Comparison of ENCODE assay signal across 8 mouse cellular contexts in genomic region chr19:44280755-44281154, GRCm38 (mm10). TPM values are rescaled to one million over a fixed set of nuclear protein-coding genes. Genes with fewer than 3 reads are reported as not detected.
A peak's percentile ranks its signal among the peaks of the same experiment; 100 is the strongest.
DNase-seq lines count a peak whose midpoint lies in the region; ATAC-seq and TF ChIP-seq lines count a peak whose summit lies in the region.

No protein-coding gene starts in this region.

- H3K4me3 ChIP-seq in megakaryocyte, embryonic 14.5 days (replicated peaks) = peak overlapping the region; percentile 66
- no peak overlapping the region for H3K4me3 ChIP-seq in embryonic facial prominence, embryonic 10.5 days
- H3K4me3 ChIP-seq in hindbrain, embryonic 13.5 days = no peak overlapping the region
- H3K4me3 ChIP-seq in liver, embryonic 14.5 days (ENCODE audit: insufficient read depth in 1 of 2, low read depth in 2 of 2, low read length in 2 of 2) = no peak overlapping the region
- H3K4me3 ChIP-seq in olfactory bulb, adult 2 months (ENCODE audit: insufficient read depth, low read depth, low read length) = no peak overlapping the region

- peak; percentile 39 for DNase-seq in embryonic facial prominence, embryonic 10.5 days (ENCODE audit: low spot score)
- DNase-seq in liver, embryonic 14.5 days (ENCODE audit: low read depth in 3 of 3, low spot score in 3 of 3) = no peak
- DNase-seq in right cerebral cortex, postnatal 4 days = no peak
- no peak for DNase-seq in ovary, postnatal 14 days (ENCODE audit: low spot score)

- no peaks in the 10 kb centered on the region for H3K36me3 ChIP-seq in megakaryocyte, embryonic 14.5 days (replicated peaks; ENCODE audit: low read length)
- no peaks in the 10 kb centered on the region for H3K36me3 ChIP-seq in embryonic facial prominence, embryonic 10.5 days (replicated peaks)
- H3K36me3 ChIP-seq in hindbrain, embryonic 13.5 days = no peaks in the 10 kb centered on the region
- H3K36me3 ChIP-seq in liver, embryonic 14.5 days (replicated peaks; ENCODE audit: control insufficient read depth, insufficient read depth, low read depth) = no peaks in the 10 kb centered on the region

- WGBS in embryonic facial prominence, embryonic 10.5 days = 13% methylated on average over 6 of the region's 6 CpGs
- 3% methylated on average over 6 of the region's 6 CpGs for WGBS in hindbrain, embryonic 13.5 days
- WGBS in liver, embryonic 14.5 days (ENCODE audit: insufficient replicate concordance) = 21% methylated on average over 6 of the region's 6 CpGs
- 7% methylated on average over 6 of the region's 6 CpGs for WGBS in olfactory bulb, adult 2 months

- no peak for TF ChIP-seq CTCF in liver, embryonic 14.5 days (IDR thresholded peaks at IDR 0.05; ENCODE audit: low read depth)
- no peak for TF ChIP-seq CTCF in olfactory bulb, adult 2 months (IDR thresholded peaks at IDR 0.05; ENCODE audit: insufficient read depth, low read depth, low read length)

- H3K9me3 ChIP-seq in megakaryocyte, embryonic 14.5 days = no peaks in the 10 kb centered on the region
- no peaks in the 10 kb centered on the region for H3K9me3 ChIP-seq in embryonic facial prominence, embryonic 10.5 days
- H3K9me3 ChIP-seq in hindbrain, embryonic 13.5 days = no peaks in the 10 kb centered on the region
- H3K9me3 ChIP-seq in liver, embryonic 14.5 days (ENCODE audit: control insufficient read depth, low read length) = no peaks in the 10 kb centered on the region

- TF ChIP-seq EP300 in liver, embryonic 14.5 days (IDR thresholded peaks at IDR 0.05; ENCODE audit: low read depth) = no peak

- peaks cover 75% of the 10 kb centered on the region for H3K4me1 ChIP-seq in megakaryocyte, embryonic 14.5 days
- H3K4me1 ChIP-seq in embryonic facial prominence, embryonic 10.5 days = peaks cover 54% of the 10 kb centered on the region
- H3K4me1 ChIP-seq in hindbrain, embryonic 13.5 days (replicated peaks) = peaks cover 49% of the 10 kb centered on the region
- peaks cover 35 to 45% of the 10 kb centered on the region in 2 experiments for H3K4me1 ChIP-seq in liver, embryonic 14.5 days (replicated peaks; ENCODE audit: control insufficient read depth in 2 of 2, insufficient read depth in 2 of 2, low read length in 1 of 2)
- peaks cover 25% of the 10 kb centered on the region for H3K4me1 ChIP-seq in olfactory bulb, adult 2 months (ENCODE audit: control insufficient read depth, insufficient read depth, low read length)

- no peak for TF ChIP-seq POLR2A in olfactory bulb, adult 2 months (IDR thresholded peaks at IDR 0.05; ENCODE audit: insufficient read depth, low read depth, low read length)

- H3K27ac ChIP-seq in embryonic facial prominence, embryonic 10.5 days (replicated peaks) = peak overlapping the region; percentile 80
- peak overlapping the region; percentile 61 for H3K27ac ChIP-seq in hindbrain, embryonic 13.5 days
- H3K27ac ChIP-seq in liver, embryonic 14.5 days = peak overlapping the region; percentile 17
- peak overlapping the region; percentile 75 for H3K27ac ChIP-seq in olfactory bulb, adult 2 months (ENCODE audit: insufficient read depth, low read depth, low read length)

- H3K9ac ChIP-seq in hindbrain, embryonic 13.5 days = no peak overlapping the region
- H3K9ac ChIP-seq in liver, embryonic 14.5 days (replicated peaks) = no peak overlapping the region; the same call in 1 of the 2 replicates

- H3K4me2 ChIP-seq in hindbrain, embryonic 13.5 days = no peak overlapping the region
- no peak overlapping the region; the same call in 1 of the 2 replicates for H3K4me2 ChIP-seq in liver, embryonic 14.5 days (ENCODE audit: low read depth)

- peaks cover 3% of the 10 kb centered on the region for H3K27me3 ChIP-seq in megakaryocyte, embryonic 14.5 days (replicated peaks)
- H3K27me3 ChIP-seq in embryonic facial prominence, embryonic 10.5 days (replicated peaks; ENCODE audit: low read depth, poor library complexity, severe bottlenecking) = no peaks in the 10 kb centered on the region
- no peaks in the 10 kb centered on the region for H3K27me3 ChIP-seq in hindbrain, embryonic 13.5 days
- no peaks in the 10 kb centered on the region for H3K27me3 ChIP-seq in liver, embryonic 14.5 days (ENCODE audit: control insufficient read depth, insufficient read depth, low read length)

- ATAC-seq in megakaryocyte, adult 5-6 weeks (ENCODE audit: poor library complexity, severe bottlenecking) = no peak
- ATAC-seq in hindbrain, embryonic 13.5 days (ENCODE audit: low FRiP score) = no peak
- no peak for ATAC-seq in liver, embryonic 14.5 days (ENCODE audit: insufficient read depth)

RNA-seq across cellular contexts. Expression of gene Scd2, which starts 12.7 kb away (rescaled TPM):
- 6.4 and 14.5 TPM in 2 replicates for polyA plus RNA-seq in megakaryocyte, embryonic 14.5 days (2012; ENCODE audit: insufficient read depth, low replicate concordance)
- 30.0 and 33.3 TPM in 2 replicates for total RNA-seq in megakaryocyte, adult 5-6 weeks (2015)
- total RNA-seq in megakaryocyte, adult 5-6 weeks (2017) = 26.9 and 28.9 TPM in 2 replicates
- 324 and 353 TPM in 2 replicates for polyA plus RNA-seq in embryonic facial prominence, embryonic 10.5 days (2016; fragmentation: Nextera tagmentation; extraction: Ambion mirVana)
- 246 and 249 TPM in 2 replicates for polyA plus RNA-seq in hindbrain, embryonic 13.5 days (2015; fragmentation: Nextera tagmentation; extraction: Ambion mirVana)
- polyA plus RNA-seq in liver, embryonic 14.5 days (2012; rRNA removed) = 84.0 and 116 TPM in 2 replicates
- 80.4 and 95.4 TPM in 2 replicates for polyA plus RNA-seq in liver, embryonic 14.5 days (2014; fragmentation: Nextera tagmentation; extraction: Ambion mirVana)
- 299 and 337 TPM in 2 replicates for polyA plus RNA-seq in olfactory bulb, adult 2 months (2012; ENCODE audit: insufficient read depth, insufficient read length, low replicate concordance, missing spikeins)

RNA-seq across cellular contexts. Expression of gene Scd4, which starts 52.1 kb away (rescaled TPM):
- polyA plus RNA-seq in megakaryocyte, embryonic 14.5 days (2012; ENCODE audit: insufficient read depth, low replicate concordance) = not detected in 2 replicates
- total RNA-seq in megakaryocyte, adult 5-6 weeks (2015) = 0.40 TPM in 1 of 2 replicates, not detected in the other
- 0.12 TPM in 1 of 2 replicates, not detected in the other for total RNA-seq in megakaryocyte, adult 5-6 weeks (2017)
- polyA plus RNA-seq in embryonic facial prominence, embryonic 10.5 days (2016; fragmentation: Nextera tagmentation; extraction: Ambion mirVana) = 0.05 and 0.10 TPM in 2 replicates
- polyA plus RNA-seq in hindbrain, embryonic 13.5 days (2015; fragmentation: Nextera tagmentation; extraction: Ambion mirVana) = 0.09 and 0.19 TPM in 2 replicates
- polyA plus RNA-seq in liver, embryonic 14.5 days (2012; rRNA removed) = 0.04 and 0.08 TPM in 2 replicates
- polyA plus RNA-seq in liver, embryonic 14.5 days (2014; fragmentation: Nextera tagmentation; extraction: Ambion mirVana) = 0.09 TPM in 1 of 2 replicates, not detected in the other
- not detected in 2 replicates for polyA plus RNA-seq in olfactory bulb, adult 2 months (2012; ENCODE audit: insufficient read depth, insufficient read length, low replicate concordance, missing spikeins)

Comparison
In these comparisons a context has a peak if more than half of its experiments do, and no peak if none do; other contexts are left out.
1. H3K27ac ChIP-seq: peak in every context shown above with its lines; median percentile 80 in embryonic facial prominence, embryonic 10.5 days; 75 in olfactory bulb, adult 2 months; 61 in hindbrain, embryonic 13.5 days; 17 in liver, embryonic 14.5 days.